Mouse (Mus musculus): ENCODE results near the gene Plekha8. TPM values are rescaled to one million over a fixed set of nuclear protein-coding genes. Genes with fewer than 3 reads are reported as not detected.

The Plekha8 gene
- 12.2 and 13.3 TPM in 2 replicates for polyA plus RNA-seq (2014; fragmentation: Nextera tagmentation; extraction: Ambion mirVana)

GRCm38 (mm10) chr6:54594469-54595329 lies at the start of gene Plekha8:
Gene Plekha8 (plus strand): TSS chr6:54595111.
- Histone ChIP-seq H3K4me2 (ENCODE audit: low read depth, low read length) (peak within 1 kb of the TSS; percentile 62), H3K36me3 (ENCODE audit: control insufficient read depth, insufficient read depth, low read length) (no peaks in the 10 kb centered on the region), H3K27me3 (ENCODE audit: control insufficient read depth, insufficient read depth, low read length) (peaks cover 2% of the 10 kb centered on the region; the same call in 1 of the 2 replicates), H3K4me3 (ENCODE audit: low read depth, low read length) (peak within 1 kb of the TSS; percentile 98), H3K9ac (replicated peaks; ENCODE audit: low read depth, low read length) (peak within 1 kb of the TSS; percentile 86), H3K9me3 (ENCODE audit: control insufficient read depth, low read length) (no peaks in the 10 kb centered on the region), H3K4me1 (ENCODE audit: control insufficient read depth, insufficient read depth, low read length) (peaks cover 17% of the 10 kb centered on the region), H3K27ac (ENCODE audit: low read depth, low read length) (peak within 1 kb of the TSS; percentile 75)
- under 1% methylated on average over 37 of the region's 49 CpGs for WGBS
- ATAC-seq (ENCODE audit: low read depth) = peak; percentile 93

- no peak overlapping the region for H3K4me2 ChIP-seq (ENCODE audit: low read depth, low read length)
- H3K9ac ChIP-seq (replicated peaks; ENCODE audit: low read depth, low read length) = no peak overlapping the region
- H3K27ac ChIP-seq (ENCODE audit: low read depth, low read length) = peak overlapping the region; percentile 13; the same call in 1 of the 2 replicates
- H3K36me3 ChIP-seq (ENCODE audit: control insufficient read depth, insufficient read depth, low read length) = no peaks in the 10 kb centered on the region
- no peaks in the 10 kb centered on the region for H3K9me3 ChIP-seq (ENCODE audit: control insufficient read depth, low read length)
- H3K4me3 ChIP-seq (ENCODE audit: low read depth, low read length) = no peak overlapping the region
- ATAC-seq (ENCODE audit: low read depth) = peak; percentile 57; the same call in 1 of the 2 replicates
- H3K27me3 ChIP-seq (ENCODE audit: control insufficient read depth, insufficient read depth, low read length) = no peaks in the 10 kb centered on the region
- peaks cover 7% of the 10 kb centered on the region; the same call in 1 of the 2 replicates for H3K4me1 ChIP-seq (ENCODE audit: control insufficient read depth, insufficient read depth, low read length)
- WGBS = 50% methylated on average over 13 of the region's 13 CpGs
Measured at GRCm38 (mm10) chr6:54548314-54549019, 46.4 kb upstream of the Plekha8 start.

- no peak overlapping the region for H3K9ac ChIP-seq (replicated peaks; ENCODE audit: low read depth, low read length)
- H3K4me3 ChIP-seq (ENCODE audit: low read depth, low read length) = no peak overlapping the region
- H3K9me3 ChIP-seq (ENCODE audit: control insufficient read depth, low read length) = no peaks in the 10 kb centered on the region
- H3K4me1 ChIP-seq (ENCODE audit: control insufficient read depth, insufficient read depth, low read length) = peaks cover 15% of the 10 kb centered on the region
- no peak overlapping the region for H3K4me2 ChIP-seq (ENCODE audit: low read depth, low read length)
- H3K27ac ChIP-seq (ENCODE audit: low read depth, low read length) = no peak overlapping the region
- no peaks in the 10 kb centered on the region for H3K36me3 ChIP-seq (ENCODE audit: control insufficient read depth, insufficient read depth, low read length)
- no peak for ATAC-seq (ENCODE audit: low read depth)
- WGBS = 59% methylated on average over 4 of the region's 4 CpGs
- no peaks in the 10 kb centered on the region for H3K27me3 ChIP-seq (ENCODE audit: control insufficient read depth, insufficient read depth, low read length)
Measured at GRCm38 (mm10) chr6:54549311-54549710, 45.6 kb upstream of the Plekha8 start.

DNA sequence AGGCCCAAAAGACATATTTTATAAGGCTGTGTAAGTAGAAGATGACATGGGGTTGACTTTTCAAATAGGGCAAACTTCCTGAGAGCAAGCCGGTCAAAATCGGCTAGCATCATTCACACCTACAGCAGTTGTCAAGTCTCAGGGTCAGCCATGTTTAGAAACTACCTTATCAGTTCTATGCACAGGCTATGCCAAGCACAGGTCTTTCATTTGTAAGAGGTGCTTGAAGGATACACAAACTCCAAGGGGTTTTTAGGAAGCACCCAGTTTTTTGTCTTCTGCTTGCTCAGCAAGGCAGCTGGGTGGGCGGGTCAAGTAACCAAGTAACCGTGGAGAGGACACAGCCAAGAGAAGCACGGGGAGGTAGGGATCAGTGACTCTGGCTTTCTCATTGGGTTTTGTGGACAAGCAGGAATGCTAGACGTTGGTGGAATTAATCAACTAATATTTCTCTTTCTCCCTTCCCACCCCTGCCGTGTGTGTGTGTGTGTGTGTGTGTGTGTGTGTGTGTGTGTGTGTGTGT lies 44.0 kb upstream of the Plekha8 start:
- no peak for ATAC-seq (ENCODE audit: low read depth)

DNA sequence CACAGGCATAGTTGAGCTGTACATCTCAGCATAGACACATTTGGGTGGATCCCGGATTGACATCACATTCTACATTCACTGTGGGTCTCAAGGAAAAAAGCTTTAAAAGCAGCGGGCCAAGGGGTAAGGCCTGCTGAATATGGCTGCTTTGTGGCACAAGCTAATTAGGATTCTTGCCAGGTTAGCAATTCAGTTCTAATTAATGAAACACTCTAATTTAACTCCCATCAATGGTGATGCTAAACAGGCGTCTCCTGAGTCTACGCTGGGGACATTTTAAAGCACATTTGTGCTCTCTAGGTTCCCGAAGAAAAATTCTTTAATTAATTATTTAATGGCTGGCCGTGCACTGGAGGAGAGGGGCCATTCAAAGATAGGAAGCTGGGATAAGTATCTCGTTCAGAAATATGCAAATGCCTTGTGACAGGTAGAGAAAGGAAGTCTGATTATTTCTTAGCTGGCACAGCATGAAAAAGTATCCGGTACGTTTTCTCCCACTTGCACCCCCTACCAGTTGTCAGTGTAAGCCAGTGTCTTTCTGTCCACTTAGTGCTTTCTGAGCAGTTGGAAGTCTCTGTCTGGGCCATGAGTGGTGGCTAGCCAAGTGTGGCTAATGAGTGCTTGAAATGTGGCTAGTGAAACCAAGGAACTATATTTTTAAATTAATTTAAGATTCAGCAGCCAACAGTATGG lies 42.0 kb upstream of the Plekha8 start:
- Histone ChIP-seq H3K9ac (replicated peaks; ENCODE audit: low read depth, low read length) (no peak overlapping the region), H3K4me3 (ENCODE audit: low read depth, low read length) (no peak overlapping the region), H3K9me3 (ENCODE audit: control insufficient read depth, low read length) (no peaks in the 10 kb centered on the region), H3K27me3 (ENCODE audit: control insufficient read depth, insufficient read depth, low read length) (no peaks in the 10 kb centered on the region), H3K27ac (ENCODE audit: low read depth, low read length) (no peak overlapping the region), H3K36me3 (ENCODE audit: control insufficient read depth, insufficient read depth, low read length) (no peaks in the 10 kb centered on the region; the same call in 1 of the 2 replicates), H3K4me1 (ENCODE audit: control insufficient read depth, insufficient read depth, low read length) (peaks cover 27% of the 10 kb centered on the region), H3K4me2 (ENCODE audit: low read depth, low read length) (no peak overlapping the region)
- ATAC-seq (ENCODE audit: low read depth) = peak; percentile 73
- WGBS = 31% methylated on average over 9 of the region's 9 CpGs

More for the DNA sequence above, 44.0 kb upstream of the Plekha8 start:
- Histone ChIP-seq H3K27ac (ENCODE audit: low read depth, low read length) (no peak overlapping the region), H3K27me3 (ENCODE audit: control insufficient read depth, insufficient read depth, low read length) (no peaks in the 10 kb centered on the region), H3K4me3 (ENCODE audit: low read depth, low read length) (no peak overlapping the region), H3K9me3 (ENCODE audit: control insufficient read depth, low read length) (no peaks in the 10 kb centered on the region), H3K36me3 (ENCODE audit: control insufficient read depth, insufficient read depth, low read length) (no peaks in the 10 kb centered on the region), H3K4me2 (ENCODE audit: low read depth, low read length) (no peak overlapping the region), H3K4me1 (ENCODE audit: control insufficient read depth, insufficient read depth, low read length) (peaks cover 26% of the 10 kb centered on the region), H3K9ac (replicated peaks; ENCODE audit: low read depth, low read length) (no peak overlapping the region)
- 65% methylated on average over 7 of the region's 7 CpGs for WGBS

- Histone ChIP-seq H3K9ac (replicated peaks; ENCODE audit: low read depth, low read length) (no peak overlapping the region), H3K36me3 (ENCODE audit: control insufficient read depth, insufficient read depth, low read length) (no peaks in the 10 kb centered on the region; the same call in 1 of the 2 replicates), H3K4me1 (ENCODE audit: control insufficient read depth, insufficient read depth, low read length) (peaks cover 27% of the 10 kb centered on the region), H3K27ac (ENCODE audit: low read depth, low read length) (no peak overlapping the region; the same call in 1 of the 2 replicates), H3K4me2 (ENCODE audit: low read depth, low read length) (no peak overlapping the region), H3K4me3 (ENCODE audit: low read depth, low read length) (no peak overlapping the region), H3K27me3 (ENCODE audit: control insufficient read depth, insufficient read depth, low read length) (no peaks in the 10 kb centered on the region), H3K9me3 (ENCODE audit: control insufficient read depth, low read length) (no peaks in the 10 kb centered on the region)
- no peak for ATAC-seq (ENCODE audit: low read depth)
- WGBS = 53% methylated on average over 2 of the region's 2 CpGs
Measured at GRCm38 (mm10) chr6:54553632-54554031, 41.3 kb upstream of the Plekha8 start.

DNA sequence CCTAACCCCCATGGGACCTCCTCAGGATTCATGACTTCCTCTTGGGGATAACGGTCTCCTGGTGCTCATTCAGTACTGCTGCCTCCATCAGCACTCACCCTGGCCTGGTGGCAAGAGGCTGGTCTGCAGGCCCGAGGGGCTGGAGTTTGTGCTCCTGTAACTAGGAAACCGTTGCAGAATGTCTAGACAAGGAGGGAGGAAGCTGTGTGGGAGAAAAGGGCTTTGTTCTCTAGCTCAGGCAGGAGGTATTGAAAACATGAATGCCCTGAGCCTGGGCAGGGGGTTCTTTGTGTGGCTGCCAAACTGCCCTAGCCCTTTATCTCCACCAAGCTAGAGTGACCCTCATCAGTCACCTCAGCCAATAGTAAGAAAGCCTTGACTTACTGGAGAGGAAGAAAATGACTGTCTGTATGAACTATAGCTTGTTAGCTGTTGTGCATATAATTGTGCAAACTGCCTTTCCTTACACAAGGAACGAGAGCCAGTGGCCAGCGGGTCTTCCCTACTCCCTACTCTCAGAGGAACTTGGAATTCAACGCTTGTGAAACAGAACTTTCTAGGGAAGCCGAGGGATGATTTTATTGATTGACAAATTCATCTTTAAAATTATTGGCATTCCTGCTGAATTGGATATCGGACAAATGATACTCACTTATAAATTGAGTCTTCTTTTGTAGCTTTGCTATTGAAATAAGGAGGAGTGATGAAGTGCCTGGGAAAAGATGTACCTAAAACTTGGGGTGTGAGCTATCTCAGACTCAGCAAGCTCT lies 40.4 kb upstream of the Plekha8 start:
- 11% methylated on average over 8 of the region's 8 CpGs for WGBS
- Histone ChIP-seq H3K9ac (replicated peaks; ENCODE audit: low read depth, low read length) (no peak overlapping the region), H3K36me3 (ENCODE audit: control insufficient read depth, insufficient read depth, low read length) (no peaks in the 10 kb centered on the region; the same call in 1 of the 2 replicates), H3K27ac (ENCODE audit: low read depth, low read length) (peak overlapping the region; percentile 45; the same call in 1 of the 2 replicates), H3K4me1 (ENCODE audit: control insufficient read depth, insufficient read depth, low read length) (peaks cover 23% of the 10 kb centered on the region), H3K4me3 (ENCODE audit: low read depth, low read length) (no peak overlapping the region), H3K4me2 (ENCODE audit: low read depth, low read length) (no peak overlapping the region), H3K27me3 (ENCODE audit: control insufficient read depth, insufficient read depth, low read length) (no peaks in the 10 kb centered on the region), H3K9me3 (ENCODE audit: control insufficient read depth, low read length) (no peaks in the 10 kb centered on the region)
- ATAC-seq (ENCODE audit: low read depth) = peak; percentile 74

- no peaks in the 10 kb centered on the region for H3K9me3 ChIP-seq (ENCODE audit: control insufficient read depth, low read length)
- 35% methylated on average over 1 of the region's 1 CpGs for WGBS
- H3K4me3 ChIP-seq (ENCODE audit: low read depth, low read length) = no peak overlapping the region
- H3K27ac ChIP-seq (ENCODE audit: low read depth, low read length) = no peak overlapping the region
- H3K36me3 ChIP-seq (ENCODE audit: control insufficient read depth, insufficient read depth, low read length) = no peaks in the 10 kb centered on the region; the same call in 1 of the 2 replicates
- H3K27me3 ChIP-seq (ENCODE audit: control insufficient read depth, insufficient read depth, low read length) = no peaks in the 10 kb centered on the region
- H3K4me1 ChIP-seq (ENCODE audit: control insufficient read depth, insufficient read depth, low read length) = peaks cover 23% of the 10 kb centered on the region
- no peak for ATAC-seq (ENCODE audit: low read depth)
- no peak overlapping the region for H3K9ac ChIP-seq (replicated peaks; ENCODE audit: low read depth, low read length)
- H3K4me2 ChIP-seq (ENCODE audit: low read depth, low read length) = no peak overlapping the region
Measured at GRCm38 (mm10) chr6:54555816-54556215, 39.1 kb upstream of the Plekha8 start.

All from neural tube, embryonic 14.5 days (tissue).